Mouse (Mus musculus) midbrain, embryonic 12.5 days (tissue): ENCODE measurements at regions not wholly inside any gene's neighbourhood (a gene's known extent, or its start where the extent isn't known, plus 50 kb on each side); places are given as distances from the start of the nearest gene placed in this dataset.

Experiments
- ATAC-seq: fragments of 200-750 bp; cut with Nextera tagmentation; 2 replicates; pipeline ENCODE4 v1.8.0; 2017; ENCODE audit warnings: low read depth, moderate TSS enrichment, moderate library complexity; ENCODE audit not compliant: low FRiP score
- H3K27ac ChIP-seq: fragments of 300-500 bp; sonication (generic); replicated peaks from 2 replicates; pipeline ENCODE4 v1.5.1; 2016; ENCODE audit warnings: mild to moderate bottlenecking
- H3K27me3 ChIP-seq: fragments of 300-500 bp; sonication (generic); 2 replicates; pipeline ENCODE4 v1.6.1; 2016; ENCODE audit warnings: mild to moderate bottlenecking
- H3K36me3 ChIP-seq: fragments of 300-500 bp; sonication (generic); 2 replicates; pipeline ENCODE4 v1.6.1; 2016
- H3K4me1 ChIP-seq: fragments of 300-500 bp; sonication (generic); 2 replicates; pipeline ENCODE4 v1.6.1; 2016
- H3K4me2 ChIP-seq: fragments of 300-500 bp; sonication (generic); replicated peaks from 2 replicates; pipeline ENCODE4 v1.6.1; 2016; ENCODE audit warnings: mild to moderate bottlenecking, moderate library complexity
- H3K4me3 ChIP-seq: fragments of 300-500 bp; sonication (generic); 2 replicates; pipeline ENCODE4 v1.5.1; 2016; ENCODE audit warnings: mild to moderate bottlenecking
- H3K9ac ChIP-seq: fragments of 300-500 bp; sonication (generic); replicated peaks from 2 replicates; pipeline ENCODE4 v1.6.1; 2016; ENCODE audit warnings: mild to moderate bottlenecking, moderate library complexity
- H3K9me3 ChIP-seq: fragments of 300-500 bp; sonication (generic); 2 replicates; pipeline ENCODE4 v1.6.1; 2016; ENCODE audit warnings: mild to moderate bottlenecking
- WGBS: fragments of 180-500 bp; shearing (Covaris S2); methylation state at CpG from one replicate; pipeline ENCODE4 v1.1.7; 2016; 5-methylcytosine and 5-hydroxymethylcytosine counted together

- WGBS: 92% methylated on average over 1 of the region's 1 CpGs
- Histone ChIP-seq H3K4me2 (no peak overlapping the region), H3K27ac (no peak overlapping the region), H3K4me3 (no peak overlapping the region), H3K9ac (no peak overlapping the region), H3K36me3 (no peaks in the 10 kb centered on the region), H3K9me3 (no peaks in the 10 kb centered on the region), H3K4me1 (no peaks in the 10 kb centered on the region), H3K27me3 (no peaks in the 10 kb centered on the region)
- ATAC-seq: no peak
These were observed 168.3 kb upstream of the L3mbtl3 start for GRCm38 (mm10) chr10:26544061-26544460.

- no peaks in the 10 kb centered on the region for H3K27me3 ChIP-seq
- no peaks in the 10 kb centered on the region for H3K9me3 ChIP-seq
- H3K4me3 ChIP-seq: no peak overlapping the region
- no peak overlapping the region for H3K9ac ChIP-seq
- no peak overlapping the region for H3K27ac ChIP-seq
- no peaks in the 10 kb centered on the region for H3K36me3 ChIP-seq
- ATAC-seq: no peak
- WGBS: 69% methylated on average over 1 of the region's 1 CpGs
- no peaks in the 10 kb centered on the region for H3K4me1 ChIP-seq
- H3K4me2 ChIP-seq: no peak overlapping the region
These were observed 169.0 kb upstream of the L3mbtl3 start for GRCm38 (mm10) chr10:26544796-26545195.

GRCm38 (mm10) chr10:26556246-26556645 is 180.5 kb upstream of the L3mbtl3 start:
- no peak overlapping the region for H3K9ac ChIP-seq
- no peaks in the 10 kb centered on the region for H3K4me1 ChIP-seq
- ATAC-seq: no peak
- no peak overlapping the region for H3K4me3 ChIP-seq
- WGBS: 81% methylated on average over 8 of the region's 8 CpGs
- H3K9me3 ChIP-seq: no peaks in the 10 kb centered on the region
- H3K36me3 ChIP-seq: no peaks in the 10 kb centered on the region
- no peaks in the 10 kb centered on the region for H3K27me3 ChIP-seq
- no peak overlapping the region for H3K4me2 ChIP-seq
- H3K27ac ChIP-seq: no peak overlapping the region

GRCm38 (mm10) chr10:26558118-26558517 is 182.3 kb upstream of the L3mbtl3 start:
- Histone ChIP-seq H3K4me2 (no peak overlapping the region), H3K27ac (no peak overlapping the region), H3K9me3 (no peaks in the 10 kb centered on the region), H3K9ac (no peak overlapping the region), H3K36me3 (no peaks in the 10 kb centered on the region), H3K27me3 (no peaks in the 10 kb centered on the region), H3K4me3 (no peak overlapping the region), H3K4me1 (no peaks in the 10 kb centered on the region)
- no peak for ATAC-seq
- 61% methylated on average over 1 of the region's 1 CpGs for WGBS

GRCm38 (mm10) chr10:26559323-26559722 is 183.6 kb upstream of the L3mbtl3 start:
- 80% methylated on average over 4 of the region's 4 CpGs for WGBS
- ATAC-seq: no peak

GRCm38 (mm10) chr10:26560456-26560855 is 184.7 kb upstream of the L3mbtl3 start:
- H3K4me1 ChIP-seq: no peaks in the 10 kb centered on the region
- H3K9ac ChIP-seq: no peak overlapping the region
- H3K27ac ChIP-seq: no peak overlapping the region
- H3K4me2 ChIP-seq: no peak overlapping the region
- no peak for ATAC-seq
- no peaks in the 10 kb centered on the region for H3K27me3 ChIP-seq
- WGBS: 92% methylated on average over 4 of the region's 4 CpGs
- H3K9me3 ChIP-seq: no peaks in the 10 kb centered on the region
- no peaks in the 10 kb centered on the region for H3K36me3 ChIP-seq
- H3K4me3 ChIP-seq: no peak overlapping the region

More at GRCm38 (mm10) chr10:26559323-26559722, 183.6 kb upstream of the L3mbtl3 start:
- no peaks in the 10 kb centered on the region for H3K27me3 ChIP-seq
- H3K9me3 ChIP-seq: no peaks in the 10 kb centered on the region
- H3K4me3 ChIP-seq: no peak overlapping the region
- H3K27ac ChIP-seq: no peak overlapping the region
- no peaks in the 10 kb centered on the region for H3K36me3 ChIP-seq
- H3K4me1 ChIP-seq: no peaks in the 10 kb centered on the region
- H3K9ac ChIP-seq: no peak overlapping the region
- no peak overlapping the region for H3K4me2 ChIP-seq

GRCm38 (mm10) chr10:26564462-26564861 is 188.7 kb upstream of the L3mbtl3 start:
- no peaks in the 10 kb centered on the region for H3K9me3 ChIP-seq
- H3K9ac ChIP-seq: no peak overlapping the region
- no peaks in the 10 kb centered on the region for H3K36me3 ChIP-seq
- peak; percentile 62 for ATAC-seq
- no peak overlapping the region for H3K4me2 ChIP-seq
- H3K4me1 ChIP-seq: no peaks in the 10 kb centered on the region
- H3K27ac ChIP-seq: no peak overlapping the region
- WGBS: 53% methylated on average over 11 of the region's 11 CpGs
- no peaks in the 10 kb centered on the region for H3K27me3 ChIP-seq
- H3K4me3 ChIP-seq: no peak overlapping the region

GRCm38 (mm10) chr10:26567613-26568012 is 185.6 kb upstream of the Arhgap18 start:
- no peaks in the 10 kb centered on the region for H3K9me3 ChIP-seq
- no peak overlapping the region for H3K27ac ChIP-seq
- H3K4me1 ChIP-seq: no peaks in the 10 kb centered on the region
- H3K9ac ChIP-seq: no peak overlapping the region
- WGBS: 89% methylated on average over 4 of the region's 4 CpGs
- H3K4me3 ChIP-seq: no peak overlapping the region
- no peaks in the 10 kb centered on the region for H3K27me3 ChIP-seq
- no peak overlapping the region for H3K4me2 ChIP-seq
- H3K36me3 ChIP-seq: no peaks in the 10 kb centered on the region
- no peak for ATAC-seq

GRCm38 (mm10) chr10:26570468-26570867 is 182.8 kb upstream of the Arhgap18 start:
- Histone ChIP-seq H3K4me1 (no peaks in the 10 kb centered on the region), H3K9me3 (no peaks in the 10 kb centered on the region), H3K9ac (no peak overlapping the region), H3K27ac (no peak overlapping the region), H3K27me3 (no peaks in the 10 kb centered on the region), H3K4me3 (no peak overlapping the region), H3K4me2 (no peak overlapping the region), H3K36me3 (no peaks in the 10 kb centered on the region)
- 93% methylated on average over 5 of the region's 5 CpGs for WGBS
- no peak for ATAC-seq

GRCm38 (mm10) chr10:26571377-26571776 is 181.8 kb upstream of the Arhgap18 start:
- H3K27me3 ChIP-seq: no peaks in the 10 kb centered on the region
- no peak for ATAC-seq
- no peaks in the 10 kb centered on the region for H3K4me1 ChIP-seq
- WGBS: 88% methylated on average over 1 of the region's 1 CpGs
- no peaks in the 10 kb centered on the region for H3K9me3 ChIP-seq
- H3K4me3 ChIP-seq: no peak overlapping the region
- no peak overlapping the region for H3K4me2 ChIP-seq
- no peak overlapping the region for H3K9ac ChIP-seq
- H3K27ac ChIP-seq: no peak overlapping the region
- H3K36me3 ChIP-seq: no peaks in the 10 kb centered on the region

- H3K4me2 ChIP-seq: no peak overlapping the region
- no peaks in the 10 kb centered on the region for H3K9me3 ChIP-seq
- H3K36me3 ChIP-seq: no peaks in the 10 kb centered on the region
- H3K27ac ChIP-seq: no peak overlapping the region
- H3K9ac ChIP-seq: no peak overlapping the region
- no peaks in the 10 kb centered on the region for H3K4me1 ChIP-seq
- no peak for ATAC-seq
- WGBS: 94% methylated on average over 3 of the region's 3 CpGs
- H3K27me3 ChIP-seq: no peaks in the 10 kb centered on the region
- H3K4me3 ChIP-seq: no peak overlapping the region
These were observed 177.1 kb upstream of the Arhgap18 start for GRCm38 (mm10) chr10:26576153-26576552.

GRCm38 (mm10) chr10:26577087-26577486 is 176.1 kb upstream of the Arhgap18 start:
- H3K9ac ChIP-seq: no peak overlapping the region
- ATAC-seq: no peak
- no peaks in the 10 kb centered on the region for H3K36me3 ChIP-seq
- no peak overlapping the region for H3K4me3 ChIP-seq
- H3K9me3 ChIP-seq: no peaks in the 10 kb centered on the region
- H3K27me3 ChIP-seq: no peaks in the 10 kb centered on the region
- no peaks in the 10 kb centered on the region for H3K4me1 ChIP-seq
- no peak overlapping the region for H3K27ac ChIP-seq
- H3K4me2 ChIP-seq: no peak overlapping the region
- WGBS: 88% methylated on average over 2 of the region's 2 CpGs

GRCm38 (mm10) chr10:26585106-26585505 is 168.1 kb upstream of the Arhgap18 start:
- no peaks in the 10 kb centered on the region for H3K27me3 ChIP-seq
- WGBS: 82% methylated on average over 2 of the region's 2 CpGs
- peaks cover 6% of the 10 kb centered on the region; the same call in 1 of the 2 replicates for H3K9me3 ChIP-seq
- H3K36me3 ChIP-seq: no peaks in the 10 kb centered on the region
- H3K4me2 ChIP-seq: no peak overlapping the region
- H3K4me1 ChIP-seq: no peaks in the 10 kb centered on the region
- H3K27ac ChIP-seq: no peak overlapping the region
- ATAC-seq: no peak
- H3K4me3 ChIP-seq: no peak overlapping the region
- H3K9ac ChIP-seq: no peak overlapping the region
